Mouse (Mus musculus): ENCODE measurements at regions not wholly inside any gene's neighbourhood (a gene's known extent, or its start where the extent isn't known, plus 50 kb on each side); places are given as distances from the start of the nearest gene placed in this dataset.
A peak's percentile ranks its signal among the peaks of the same experiment; 100 is the strongest.

DNA sequence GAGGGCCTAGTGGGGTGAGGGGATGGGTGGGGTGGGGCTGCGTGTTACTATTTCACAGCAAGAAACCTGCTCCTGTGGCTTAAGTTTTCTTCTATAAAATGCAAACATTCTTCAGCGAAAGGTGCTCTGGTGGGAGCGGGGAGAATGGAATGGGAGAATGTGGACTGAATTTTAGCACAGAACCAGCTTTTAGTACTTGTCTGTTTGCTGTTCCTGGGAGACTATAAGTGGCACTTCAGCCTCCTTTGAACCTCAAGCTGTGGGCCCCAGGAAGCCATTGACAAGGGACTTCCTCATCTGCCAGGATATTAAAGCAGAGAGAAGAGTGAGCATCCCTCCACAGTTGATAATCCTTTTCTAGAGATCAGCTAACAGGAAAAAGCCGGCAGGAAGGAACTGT is 580.2 kb downstream of the Zfp706 start:
- in situ Hi-C loops (cut with MboI; ENCODE audit: low pct_unique_long_range_greater_than_20kb) = no loop called here
- no peak for ATAC-seq

GRCm38 (mm10) chr15:36425902-36426301 is 581.7 kb downstream of the Zfp706 start:
- DNase-seq (ENCODE audit: low read depth, low spot score) = no peak
- ATAC-seq = no peak
- in situ Hi-C loops (cut with MboI; ENCODE audit: low pct_unique_long_range_greater_than_20kb) = no loop called here
- ChIA-PET CTCF (no interaction called here), POLR2A (no interaction called here)
- no peaks in the 10 kb centered on the region for H3K27me3 ChIP-seq
- no peak for TF ChIP-seq CTCF (IDR thresholded peaks at IDR 0.05)

More for the DNA sequence above, 580.2 kb downstream of the Zfp706 start:
- H3K27me3 ChIP-seq = no peaks in the 10 kb centered on the region
- TF ChIP-seq CTCF (IDR thresholded peaks at IDR 0.05) = no peak
- DNase-seq (ENCODE audit: low read depth, low spot score) = no peak
- POLR2A ChIA-PET = no interaction called here
- CTCF ChIA-PET = no interaction called here

GRCm38 (mm10) chr15:36424047-36424446 is 583.5 kb downstream of the Zfp706 start:
- H3K27me3 ChIP-seq = no peaks in the 10 kb centered on the region
- DNase-seq (ENCODE audit: low read depth, low spot score) (no peak), ATAC-seq (no peak)
- TF ChIP-seq CTCF (IDR thresholded peaks at IDR 0.05) = no peak
- POLR2A ChIA-PET = interaction anchor here (0.7 to 1.7 kb wide), 2 partner anchors 12 to 24 kb away, joined by 3 to 4 read pairs; no protein-coding TSS in a partner anchor
- in situ Hi-C loops (cut with MboI; ENCODE audit: low pct_unique_long_range_greater_than_20kb) = no loop called here
- CTCF ChIA-PET = interaction anchor here (1.1 to 1.5 kb wide), 2 partner anchors 8 to 14 kb away, joined by 3 to 5 read pairs; no protein-coding TSS in a partner anchor

GRCm38 (mm10) chr15:36422781-36423180 is 584.8 kb downstream of the Zfp706 start:
- ChIA-PET CTCF (interaction anchor here (0.7 to 1.2 kb wide), 3 partner anchors 9 to 119 kb away, joined by 3 read pairs; no protein-coding TSS in a partner anchor), POLR2A (interaction anchor here (0.6 to 1.7 kb wide), 3 partner anchors 10 to 142 kb away, joined by 3 to 4 read pairs (median 4); no protein-coding TSS in a partner anchor)
- DNase-seq (ENCODE audit: low read depth, low spot score) (no peak), ATAC-seq (no peak)
- TF ChIP-seq CTCF (IDR thresholded peaks at IDR 0.05) = no peak
- in situ Hi-C loops (cut with MboI; ENCODE audit: low pct_unique_long_range_greater_than_20kb) = no loop called here
- H3K27me3 ChIP-seq = no peaks in the 10 kb centered on the region

DNA sequence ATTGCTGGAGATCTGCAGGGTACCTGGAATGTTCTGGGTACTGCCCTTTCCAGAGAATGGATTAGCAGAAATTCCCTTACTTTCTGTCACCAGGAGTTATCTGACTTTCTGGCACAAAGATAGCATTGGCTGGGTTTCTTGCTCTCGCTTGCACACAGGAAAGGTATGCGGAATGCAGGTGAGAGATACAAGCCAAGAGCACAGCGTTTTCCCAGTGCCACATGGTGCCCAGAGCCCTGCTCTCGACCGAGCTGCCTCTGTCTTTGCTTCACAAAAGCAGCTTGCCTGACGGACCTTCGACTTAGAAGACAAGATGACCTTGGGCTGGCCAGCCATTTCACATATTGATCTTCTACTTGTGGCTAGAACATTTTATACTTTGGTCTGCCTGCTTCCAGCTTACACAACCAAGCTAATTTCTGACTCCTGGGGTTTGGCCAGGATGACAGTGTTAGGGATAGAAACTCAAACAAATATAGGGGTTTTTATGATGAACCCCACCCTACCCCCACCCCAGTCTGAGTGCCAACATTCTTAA is 587.6 kb downstream of the Zfp706 start:
- no peaks in the 10 kb centered on the region for H3K27me3 ChIP-seq
- DNase-seq (ENCODE audit: low read depth, low spot score) (no peak), ATAC-seq (no peak)
- in situ Hi-C loops (cut with MboI; ENCODE audit: low pct_unique_long_range_greater_than_20kb) = no loop called here
- CTCF ChIA-PET = no interaction called here
- POLR2A ChIA-PET = no interaction called here
- no peak for TF ChIP-seq CTCF (IDR thresholded peaks at IDR 0.05)

- CTCF ChIA-PET = interaction anchor here (2.7 kb wide), 1 partner anchor 12 kb away, joined by 14 read pairs; no protein-coding TSS in a partner anchor
- no peaks in the 10 kb centered on the region for H3K27me3 ChIP-seq
- POLR2A ChIA-PET = interaction anchor here (0.6 kb wide), 1 partner anchor 93 kb away, joined by 3 read pairs; no protein-coding TSS in a partner anchor
- in situ Hi-C loops (cut with MboI; ENCODE audit: low pct_unique_long_range_greater_than_20kb) = no loop called here
- DNase-seq (ENCODE audit: low read depth, low spot score) = no peak
- no peak for TF ChIP-seq CTCF (IDR thresholded peaks at IDR 0.05)
- no peak for ATAC-seq
Observed at GRCm38 (mm10) chr15:36417426-36417825, 590.1 kb downstream of the Zfp706 start.

GRCm38 (mm10) chr15:36415552-36416249 is 591.9 kb downstream of the Zfp706 start:
- ATAC-seq = no peak
- in situ Hi-C loops (cut with MboI; ENCODE audit: low pct_unique_long_range_greater_than_20kb) = no loop called here
- ChIA-PET POLR2A (no interaction called here), CTCF (interaction anchor here (1.1 to 2.7 kb wide), 2 partner anchors 11 to 37 kb away, joined by 3 to 14 read pairs; no protein-coding TSS in a partner anchor)
- no peak for TF ChIP-seq CTCF (IDR thresholded peaks at IDR 0.05)
- no peaks in the 10 kb centered on the region for H3K27me3 ChIP-seq
- no peak for DNase-seq (ENCODE audit: low read depth, low spot score)

DNA sequence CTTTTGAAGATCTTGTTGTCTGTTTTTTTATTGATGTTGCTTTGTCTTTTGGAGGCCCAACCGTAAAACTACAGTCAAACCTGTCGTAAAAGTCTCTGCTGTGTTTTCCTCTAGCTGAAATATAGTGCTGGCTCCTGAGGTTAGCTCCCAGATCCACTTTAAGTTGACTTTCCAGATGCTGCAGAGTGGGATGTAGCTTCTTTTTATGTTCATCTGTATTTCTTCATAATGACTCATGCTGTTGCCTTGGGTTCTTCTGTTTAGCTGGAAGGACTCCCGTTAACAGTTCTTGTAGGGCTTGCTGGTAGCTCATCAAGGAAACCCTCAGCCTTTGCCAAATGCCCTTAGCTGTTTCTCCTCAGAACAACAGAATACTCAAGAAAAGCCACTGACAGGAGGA is 595.6 kb downstream of the Zfp706 start:
- H3K27me3 ChIP-seq = no peaks in the 10 kb centered on the region
- no peak for DNase-seq (ENCODE audit: low read depth, low spot score)
- TF ChIP-seq CTCF (IDR thresholded peaks at IDR 0.05) = no peak
- ChIA-PET POLR2A (interaction anchor here (1.6 kb wide), 1 partner anchor 11 kb away, joined by 4 read pairs; no protein-coding TSS in a partner anchor), CTCF (no interaction called here)
- no peak for ATAC-seq
- in situ Hi-C loops (cut with MboI; ENCODE audit: low pct_unique_long_range_greater_than_20kb) = no loop called here

DNA sequence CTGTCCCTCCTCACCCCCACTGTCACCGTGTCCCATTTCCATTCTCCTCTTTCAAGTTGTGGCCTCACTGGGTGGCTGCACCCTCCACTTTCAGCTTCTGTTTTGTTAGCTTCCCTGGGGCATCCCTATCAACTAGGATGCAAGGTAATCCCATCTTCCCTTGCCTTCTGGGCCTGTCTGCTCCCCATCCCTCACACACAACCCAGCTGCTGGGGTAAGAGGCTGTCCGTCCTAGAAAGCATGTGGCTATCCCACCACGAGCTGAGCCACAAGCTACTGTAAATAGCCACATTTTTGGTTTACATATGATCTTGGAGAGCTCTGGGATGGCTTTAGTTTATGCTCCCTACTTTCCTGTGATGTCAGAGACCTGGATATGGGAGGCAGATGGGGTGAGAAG is 602.1 kb downstream of the Zfp706 start:
- no peaks in the 10 kb centered on the region for H3K27me3 ChIP-seq
- no peak for TF ChIP-seq CTCF (IDR thresholded peaks at IDR 0.05)
- ChIA-PET POLR2A (no interaction called here), CTCF (interaction anchor here (1.4 to 3.9 kb wide), 3 partner anchors 8 to 27 kb away, joined by 3 to 14 read pairs (median 5); no protein-coding TSS in a partner anchor)
- in situ Hi-C loops (cut with MboI; ENCODE audit: low pct_unique_long_range_greater_than_20kb) = no loop called here
- DNase-seq (ENCODE audit: low read depth, low spot score) (no peak), ATAC-seq (no peak)

DNA sequence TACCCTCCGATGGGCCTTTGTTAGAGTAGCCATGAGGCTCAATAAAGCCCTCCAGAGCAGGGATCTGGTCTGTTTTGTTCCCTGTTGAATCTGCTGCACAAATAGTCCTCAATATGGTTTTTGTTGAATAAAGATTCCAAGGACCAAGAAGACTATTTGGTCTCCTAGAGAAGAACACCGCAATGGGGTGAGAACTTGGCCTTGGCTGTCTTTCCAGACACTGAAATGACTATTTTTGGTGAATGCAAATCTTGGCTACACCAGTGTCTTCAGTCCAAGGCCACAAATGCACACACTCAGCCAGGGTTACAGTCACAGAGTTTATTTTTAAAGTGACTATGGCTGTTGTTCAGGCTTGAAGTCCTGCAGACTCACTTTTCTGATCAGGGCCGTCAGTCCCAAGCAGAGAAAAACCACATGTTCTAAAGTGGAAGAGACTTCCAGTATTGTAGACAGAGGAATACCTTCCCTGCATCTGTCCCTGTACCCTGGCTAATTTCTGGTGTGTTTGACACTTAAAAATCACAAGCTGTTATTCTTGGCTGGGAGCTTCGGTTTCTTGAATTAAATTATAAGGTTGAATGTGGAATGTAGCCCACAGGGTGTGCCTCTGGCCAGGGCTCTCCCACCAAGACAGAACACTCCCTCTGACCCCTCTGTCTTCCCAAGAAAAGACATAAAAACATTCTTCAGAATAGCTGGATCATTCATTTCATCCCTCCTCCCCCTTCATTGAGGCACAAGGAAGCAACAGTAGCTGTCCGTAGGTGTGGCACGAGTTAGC is 604.0 kb downstream of the Zfp706 start:
- POLR2A ChIA-PET = no interaction called here
- no peak for DNase-seq (ENCODE audit: low read depth, low spot score)
- in situ Hi-C loops (cut with MboI; ENCODE audit: low pct_unique_long_range_greater_than_20kb) = no loop called here
- TF ChIP-seq CTCF (IDR thresholded peaks at IDR 0.05) = no peak
- no peaks in the 10 kb centered on the region for H3K27me3 ChIP-seq
- CTCF ChIA-PET = interaction anchor here (0.8 to 3.9 kb wide), 3 partner anchors 13 to 92 kb away, joined by 3 to 14 read pairs (median 4); no protein-coding TSS in a partner anchor
- ATAC-seq = peak; percentile 52
